Mouse (Mus musculus) cortical plate, adult 2 months (tissue): ENCODE data around the gene Ntm.

Source experiments
- CTCF ChIP-seq: fragments of 200-500 bp; IDR thresholded peaks from 2 replicates; pipeline ENCODE4 v1.5.1; 2011; ENCODE audit warnings: mild to moderate bottlenecking, control low read depth, low read length; ENCODE audit not compliant: insufficient read depth; ENCODE audit errors: extremely low read depth
- POLR2A ChIP-seq: fragments of 200-500 bp; IDR thresholded peaks from 2 replicates; pipeline ENCODE4 v1.6.1; 2011; ENCODE audit warnings: mild to moderate bottlenecking, low read length, control low read depth; ENCODE audit not compliant: insufficient read depth; ENCODE audit errors: extremely low read depth

GRCm38 (mm10) chr9:29123828-29124227, 839.1 kb downstream of the Ntm start:
- TF ChIP-seq CTCF (no peak), POLR2A (no peak)
